Mouse (Mus musculus) heart, adult 2 months (tissue): ENCODE results near the gene Ccdc187. TPM values are rescaled to one million over a fixed set of nuclear protein-coding genes. Genes with fewer than 3 reads are reported as not detected.
A peak's percentile ranks its signal among the peaks of the same experiment; 100 is the strongest.

Experiments
- DNase-seq, 2 experiments: peaks; one replicate each; pipeline ENCODE4 v3.0.0; 2021
- H3K27ac ChIP-seq: fragments of 200-600 bp; 2 replicates; pipeline ENCODE4 v1.8.1; 2022
- H3K27me3 ChIP-seq: fragments of 200-500 bp; 2 replicates; pipeline ENCODE4 v1.6.1; 2012; ENCODE audit warnings: mild to moderate bottlenecking, low read length, inconsistent platforms, mixed read lengths; ENCODE audit not compliant: control insufficient read depth, insufficient read depth
- H3K36me3 ChIP-seq: fragments of 200-500 bp; 2 replicates; pipeline ENCODE4 v1.6.1; 2012; ENCODE audit warnings: low read length, inconsistent platforms; ENCODE audit not compliant: control insufficient read depth, insufficient read depth
- H3K4me1 ChIP-seq: fragments of 200-500 bp; 2 replicates; pipeline ENCODE4 v1.6.1; 2011; ENCODE audit warnings: low read length; ENCODE audit not compliant: control insufficient read depth, insufficient read depth
- H3K4me3 ChIP-seq: fragments of 200-600 bp; 2 replicates; pipeline ENCODE4 v1.8.1; 2022
- H3K79me2 ChIP-seq: fragments of 200-500 bp; replicated peaks from 2 replicates; pipeline ENCODE4 v1.6.1; 2012; ENCODE audit warnings: mild to moderate bottlenecking, inconsistent platforms, low read length, moderate library complexity, mixed read lengths; ENCODE audit not compliant: control insufficient read depth, insufficient read depth
- H3K9ac ChIP-seq: fragments of 200-500 bp; 2 replicates; pipeline ENCODE4 v1.6.1; 2012; ENCODE audit warnings: low read depth, mild to moderate bottlenecking, control low read depth, inconsistent platforms, low read length, mixed read lengths
- CTCF ChIP-seq: fragments of 200-600 bp; IDR thresholded peaks from 2 replicates; pipeline ENCODE4 v1.8.1; 2022; ENCODE audit warnings: antibody characterized with exemption, mild to moderate bottlenecking, moderate library complexity
- EP300 ChIP-seq: fragments of 200-500 bp; IDR thresholded peaks from 2 replicates; pipeline ENCODE4 v1.6.1; 2011; ENCODE audit warnings: low read depth, low read length, control low read depth; ENCODE audit not compliant: insufficient read depth
- POLR2A ChIP-seq: fragments of 200-500 bp; IDR thresholded peaks from 2 replicates; pipeline ENCODE4 v1.6.1; 2011; ENCODE audit warnings: mild to moderate bottlenecking, low read depth, low read length, control low read depth; ENCODE audit not compliant: insufficient read depth
- WGBS: fragments of 180-500 bp; shearing (Covaris S2); methylation state at CpG from one replicate; pipeline ENCODE4 v1.1.7; 2018; 5-methylcytosine and 5-hydroxymethylcytosine counted together
- intact Hi-C: fragments of 180-260 bp; cut with DNase I; formaldehyde crosslinking; loops from one replicate; pipeline ENCODE4 v1.15.1; 2025
- long read RNA-seq: library from polyadenylated mRNA; stranded (forward); transcript quantifications from one replicate; pipeline ENCODE4 v2.0.0, GENCODE M21; 2021
- polyA plus RNA-seq: library from polyadenylated mRNA; depleted of rRNA; stranded (reverse); fragments of >200 nt; gene quantifications from 2 replicates; pipeline ENCODE4 v1.2.3, GENCODE M21; 2012; rRNA removed
- total RNA-seq, 2 experiments: library from RNA; stranded (reverse); gene quantifications; 2 replicates each; pipeline ENCODE4 v1.2.3; 2021

Ccdc187 gene
- total RNA-seq (under 1 TPM; 0.09 to 0.13 TPM), polyA plus RNA-seq (0.09 and 0.37 TPM in 2 replicates)
- long read RNA-seq = 0 reads

- H3K9ac ChIP-seq = no peak within 1 kb of the TSS
- no peaks in the 10 kb centered on the region for H3K79me2 ChIP-seq
- H3K4me3 ChIP-seq = no peak within 1 kb of the TSS
- 54% methylated on average over 2 of the region's 2 CpGs for WGBS
- no peak for TF ChIP-seq EP300
- no peak for TF ChIP-seq CTCF
- no peak for TF ChIP-seq POLR2A
- no peaks in the 10 kb centered on the region for H3K4me1 ChIP-seq
- H3K36me3 ChIP-seq = no peaks in the 10 kb centered on the region
- no peak within 1 kb of the TSS for H3K27ac ChIP-seq
- no peaks in the 10 kb centered on the region for H3K27me3 ChIP-seq
- DNase-seq = no peak
- intact Hi-C loops = no loop called here
Measured at GRCm38 (mm10) chr2:26294457-26294856, at the start of gene Ccdc187. Gene Ccdc187 (minus strand): TSS chr2:26294557.

- H3K9ac ChIP-seq = peak overlapping the region; percentile 24
- peak overlapping the region; percentile 89 for H3K27ac ChIP-seq
- no peaks in the 10 kb centered on the region for H3K27me3 ChIP-seq
- no peaks in the 10 kb centered on the region for H3K36me3 ChIP-seq
- peaks cover 14% of the 10 kb centered on the region for H3K4me1 ChIP-seq
- 25% methylated on average over 11 of the region's 11 CpGs for WGBS
- H3K79me2 ChIP-seq = no peaks in the 10 kb centered on the region
- intact Hi-C loops = no loop called here
- no peak for DNase-seq
- TF ChIP-seq CTCF = no peak
- peak; percentile 41; the same call in 1 of the 2 replicates for TF ChIP-seq POLR2A
- no peak for TF ChIP-seq EP300
- H3K4me3 ChIP-seq = peak overlapping the region; percentile 13
Measured at GRCm38 (mm10) chr2:26342609-26343490, 48.5 kb upstream of the Ccdc187 start.

GRCm38 (mm10) chr2:26342044-26342443, 47.7 kb upstream of the Ccdc187 start:
- H3K36me3 ChIP-seq = no peaks in the 10 kb centered on the region
- peak overlapping the region; percentile 46; the same call in 1 of the 2 replicates for H3K4me3 ChIP-seq
- H3K4me1 ChIP-seq = peaks cover 14% of the 10 kb centered on the region
- peak; percentile 80 to 87 for DNase-seq
- H3K27ac ChIP-seq = peak overlapping the region; percentile 89
- no peaks in the 10 kb centered on the region for H3K79me2 ChIP-seq
- TF ChIP-seq EP300 = peak; percentile 95
- no peak for TF ChIP-seq CTCF
- peak; percentile 75; the same call in 1 of the 2 replicates for TF ChIP-seq POLR2A
- H3K9ac ChIP-seq = no peak overlapping the region; the same call in 1 of the 2 replicates
- H3K27me3 ChIP-seq = no peaks in the 10 kb centered on the region
- intact Hi-C loops = no loop called here
- WGBS = 16% methylated on average over 10 of the region's 10 CpGs

DNA sequence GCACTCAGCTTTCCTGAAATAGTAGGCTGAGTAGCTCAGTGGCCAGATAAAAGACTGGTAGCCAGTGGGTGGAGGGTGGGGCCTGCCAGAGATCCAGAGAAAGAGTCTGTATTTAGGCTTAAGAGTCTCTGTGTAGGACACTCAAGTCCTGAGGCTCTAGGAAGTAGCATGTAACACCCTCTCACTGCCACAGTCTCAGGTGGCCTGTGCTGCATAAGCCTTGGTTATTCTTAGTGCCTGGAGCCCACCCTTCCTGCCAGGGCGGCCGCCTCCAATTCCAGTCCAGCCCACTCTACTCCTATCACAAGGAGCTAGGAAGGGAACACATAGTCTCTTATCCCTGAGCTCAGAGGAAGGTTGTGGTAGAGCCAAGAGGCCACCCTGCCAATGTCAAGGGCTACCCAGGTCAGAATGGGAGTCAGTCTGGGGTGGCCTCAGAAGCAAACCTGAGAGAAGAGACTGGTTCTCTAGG, 47.2 kb upstream of the Ccdc187 start:
- Histone ChIP-seq H3K36me3 (no peaks in the 10 kb centered on the region), H3K4me3 (peak overlapping the region; percentile 46), H3K9ac (peak overlapping the region; percentile 71), H3K79me2 (no peaks in the 10 kb centered on the region), H3K27me3 (no peaks in the 10 kb centered on the region), H3K4me1 (peaks cover 14% of the 10 kb centered on the region), H3K27ac (peak overlapping the region; percentile 89)
- intact Hi-C loops = no loop called here
- TF ChIP-seq POLR2A (peak; percentile 21; the same call in 1 of the 2 replicates), EP300 (peak; percentile 6; the same call in 1 of the 2 replicates), CTCF (no peak)
- 21% methylated on average over 2 of the region's 2 CpGs for whole genome bisulfite sequencing
- peak; percentile 55 to 65 for DNase-seq

DNA sequence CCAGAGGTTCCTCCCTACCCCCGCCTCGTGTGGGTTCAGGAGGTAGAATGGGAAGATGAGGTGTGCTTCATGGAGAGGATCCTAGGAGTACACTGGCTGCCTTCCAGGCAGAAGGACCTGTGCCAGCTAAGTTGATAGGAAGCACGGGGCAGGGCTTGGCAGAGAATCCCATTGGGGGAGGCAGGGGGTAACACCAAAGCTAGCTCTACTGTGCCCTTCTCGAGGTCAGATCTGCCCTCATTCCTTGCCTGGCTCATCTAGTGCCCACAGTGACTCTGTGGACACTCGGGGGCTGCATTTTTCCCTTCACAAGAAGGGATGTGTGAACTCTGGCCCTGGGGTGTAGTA, 44.8 kb upstream of the Ccdc187 start:
- no peak for TF ChIP-seq CTCF
- peak; percentile 91 for TF ChIP-seq POLR2A
- peak; percentile 84; the same call in 1 of the 2 replicates for TF ChIP-seq EP300
- H3K27me3 ChIP-seq = no peaks in the 10 kb centered on the region
- peak; percentile 79 to 85 for DNase-seq
- no peaks in the 10 kb centered on the region for H3K36me3 ChIP-seq
- H3K4me3 ChIP-seq = peak overlapping the region; percentile 46
- intact Hi-C loops = no loop called here
- H3K4me1 ChIP-seq = peaks cover 14% of the 10 kb centered on the region
- no peaks in the 10 kb centered on the region for H3K79me2 ChIP-seq
- WGBS = 28% methylated on average over 5 of the region's 5 CpGs
- H3K9ac ChIP-seq = peak overlapping the region; percentile 71
- peak overlapping the region; percentile 89 for H3K27ac ChIP-seq
